Mouse (Mus musculus) lung, postnatal 0 days (tissue): ENCODE measurements at regions not wholly inside any gene's neighbourhood (a gene's known extent, or its start where the extent isn't known, plus 50 kb on each side); places are given as distances from the start of the nearest gene placed in this dataset.
A peak's percentile ranks its signal among the peaks of the same experiment; 100 is the strongest.

Experiments used
- ATAC-seq: fragments of 200-750 bp; cut with Nextera tagmentation; 2 replicates; pipeline ENCODE4 v1.8.0; 2017; ENCODE audit warnings: moderate library complexity
- DNase-seq: peaks from one replicate; pipeline ENCODE4 v3.0.0-alpha.2; 2016; ENCODE audit warnings: low spot score
- H3K27ac ChIP-seq: fragments of 300-500 bp; sonication (generic); 2 replicates; pipeline ENCODE4 v1.5.1; 2014; ENCODE audit warnings: antibody characterized with exemption, mild to moderate bottlenecking, low read length, mixed read lengths
- H3K27me3 ChIP-seq: fragments of 300-500 bp; sonication (generic); replicated peaks from 2 replicates; pipeline ENCODE4 v1.6.1; 2014; ENCODE audit warnings: low read length, mixed read lengths; ENCODE audit not compliant: insufficient read depth
- H3K36me3 ChIP-seq: fragments of 300-500 bp; sonication (generic); 2 replicates; pipeline ENCODE4 v1.6.1; 2014; ENCODE audit warnings: low read length, mixed read lengths; ENCODE audit not compliant: insufficient read depth
- H3K4me1 ChIP-seq: fragments of 300-500 bp; sonication (generic); 2 replicates; pipeline ENCODE4 v1.6.1; 2014; ENCODE audit warnings: antibody characterized with exemption, low read depth, low read length, mixed read lengths; ENCODE audit not compliant: insufficient read depth
- H3K4me2 ChIP-seq: fragments of 300-500 bp; sonication (generic); replicated peaks from 2 replicates; pipeline ENCODE4 v1.6.1; 2014; ENCODE audit warnings: low read depth, mild to moderate bottlenecking, low read length, moderate library complexity, mixed read lengths
- H3K4me3 ChIP-seq: fragments of 300-500 bp; sonication (generic); 2 replicates; pipeline ENCODE4 v1.5.1; 2014; ENCODE audit warnings: low read depth, low read length
- H3K9ac ChIP-seq: fragments of 300-500 bp; sonication (generic); replicated peaks from 2 replicates; pipeline ENCODE4 v1.6.1; 2014; ENCODE audit warnings: low read depth, mild to moderate bottlenecking
- H3K9me3 ChIP-seq: fragments of 300-500 bp; sonication (generic); 2 replicates; pipeline ENCODE4 v1.6.1; 2016; ENCODE audit warnings: low read length, mixed read lengths
- CTCF ChIP-seq: IDR thresholded peaks from 2 replicates; pipeline ENCODE4 v1.5.1; 2016; ENCODE audit warnings: antibody characterized with exemption, mild to moderate bottlenecking
- EP300 ChIP-seq: IDR thresholded peaks from 2 replicates; pipeline ENCODE4 v1.6.1; 2016; ENCODE audit warnings: antibody characterized with exemption, mild to moderate bottlenecking, control low read depth
- WGBS: fragments of 180-500 bp; shearing (Covaris S2); extraction: QIAGEN DNeasy Blood & Tissue Kit; methylation state at CpG from one replicate; pipeline ENCODE4 v1.1.7; 2014; 5-methylcytosine and 5-hydroxymethylcytosine counted together

GRCm38 (mm10) chr15:63170171-63170570, 674.8 kb downstream of the Gsdmc2 start:
- Histone ChIP-seq H3K36me3 (no peaks in the 10 kb centered on the region), H3K27ac (no peak overlapping the region), H3K4me2 (no peak overlapping the region), H3K4me3 (no peak overlapping the region), H3K27me3 (no peaks in the 10 kb centered on the region), H3K4me1 (no peaks in the 10 kb centered on the region), H3K9ac (no peak overlapping the region), H3K9me3 (no peaks in the 10 kb centered on the region)
- no peak for TF ChIP-seq EP300
- no peak for TF ChIP-seq CTCF
- WGBS, result 56% methylated on average over 1 of the region's 1 CpGs
- no peak for ATAC-seq
- DNase-seq, result peak; percentile 9

GRCm38 (mm10) chr15:63166411-63166810, 678.6 kb downstream of the Gsdmc2 start:
- ATAC-seq, result no peak
- DNase-seq, result no peak
- H3K4me2 ChIP-seq, result no peak overlapping the region
- no peaks in the 10 kb centered on the region for H3K9me3 ChIP-seq
- no peak overlapping the region for H3K4me3 ChIP-seq
- H3K36me3 ChIP-seq, result no peaks in the 10 kb centered on the region
- no peak overlapping the region for H3K27ac ChIP-seq
- TF ChIP-seq CTCF, result no peak
- TF ChIP-seq EP300, result no peak
- H3K4me1 ChIP-seq, result no peaks in the 10 kb centered on the region
- H3K27me3 ChIP-seq, result no peaks in the 10 kb centered on the region
- H3K9ac ChIP-seq, result no peak overlapping the region

- Histone ChIP-seq H3K36me3 (no peaks in the 10 kb centered on the region), H3K9me3 (no peaks in the 10 kb centered on the region), H3K9ac (no peak overlapping the region), H3K4me3 (no peak overlapping the region), H3K4me2 (no peak overlapping the region), H3K27me3 (no peaks in the 10 kb centered on the region), H3K27ac (no peak overlapping the region), H3K4me1 (no peaks in the 10 kb centered on the region)
- ATAC-seq (no peak), DNase-seq (no peak)
- 8% methylated on average over 6 of the region's 6 CpGs for WGBS
- TF ChIP-seq CTCF, result no peak
- TF ChIP-seq EP300, result no peak
Observed at GRCm38 (mm10) chr15:63163550-63164279, 681.3 kb downstream of the Gsdmc2 start.

- TF ChIP-seq CTCF (no peak), EP300 (no peak)
- no peaks in the 10 kb centered on the region for H3K27me3 ChIP-seq
- no peak for ATAC-seq
- H3K36me3 ChIP-seq, result no peaks in the 10 kb centered on the region
- 56% methylated on average over 4 of the region's 4 CpGs for WGBS
- H3K4me2 ChIP-seq, result no peak overlapping the region
- DNase-seq, result no peak
- H3K9me3 ChIP-seq, result no peaks in the 10 kb centered on the region
- H3K9ac ChIP-seq, result no peak overlapping the region
- no peak overlapping the region for H3K27ac ChIP-seq
- no peaks in the 10 kb centered on the region for H3K4me1 ChIP-seq
- H3K4me3 ChIP-seq, result no peak overlapping the region
Observed at GRCm38 (mm10) chr15:63162881-63163549, 682.0 kb downstream of the Gsdmc2 start.

GRCm38 (mm10) chr15:63123123-63123688, 721.8 kb downstream of the Gsdmc2 start:
- TF ChIP-seq CTCF, result no peak
- no peak for TF ChIP-seq EP300
- WGBS, result 68% methylated on average over 3 of the region's 3 CpGs
- no peak overlapping the region for H3K9ac ChIP-seq

GRCm38 (mm10) chr15:63112918-63113317, 732.1 kb downstream of the Gsdmc2 start:
- Histone ChIP-seq H3K36me3 (no peaks in the 10 kb centered on the region), H3K27me3 (no peaks in the 10 kb centered on the region), H3K4me1 (no peaks in the 10 kb centered on the region), H3K9me3 (no peaks in the 10 kb centered on the region), H3K27ac (no peak overlapping the region), H3K9ac (no peak overlapping the region), H3K4me2 (no peak overlapping the region), H3K4me3 (no peak overlapping the region)
- TF ChIP-seq CTCF (peak; percentile 29; the same call in 1 of the 2 replicates), EP300 (no peak)
- WGBS, result 71% methylated on average over 2 of the region's 2 CpGs
- DNase-seq, result no peak
- ATAC-seq, result no peak

More at GRCm38 (mm10) chr15:63123123-63123688, 721.8 kb downstream of the Gsdmc2 start:
- DNase-seq (no peak), ATAC-seq (no peak)
- Histone ChIP-seq H3K4me2 (no peak overlapping the region), H3K27me3 (no peaks in the 10 kb centered on the region), H3K4me1 (no peaks in the 10 kb centered on the region), H3K27ac (no peak overlapping the region), H3K4me3 (no peak overlapping the region), H3K9me3 (no peaks in the 10 kb centered on the region), H3K36me3 (no peaks in the 10 kb centered on the region)
